Mouse (Mus musculus) liver, embryonic 11.5 days (tissue): ENCODE results near the gene Trank1. TPM values are rescaled to one million over a fixed set of nuclear protein-coding genes. Genes with fewer than 3 reads are reported as not detected.

Experiments
- ATAC-seq: fragments of 200-750 bp; cut with Nextera tagmentation; replicated peaks from 2 replicates; pipeline ENCODE4 v1.8.0; 2017; ENCODE audit warnings: moderate number of reproducible peaks, mild to moderate bottlenecking, moderate TSS enrichment, moderate library complexity; ENCODE audit not compliant: low FRiP score
- DNase-seq: peaks from one replicate; pipeline ENCODE4 v3.0.0-alpha.2; 2017; ENCODE audit warnings: low spot score
- H3K27ac ChIP-seq: fragments of 300-500 bp; sonication (generic); 2 replicates; pipeline ENCODE4 v1.5.1; 2014; ENCODE audit warnings: mild to moderate bottlenecking, low read depth, low read length, control low read depth
- H3K27me3 ChIP-seq: fragments of 300-500 bp; sonication (generic); replicated peaks from 2 replicates; pipeline ENCODE4 v1.6.1; 2014; ENCODE audit warnings: low read length, mixed read lengths; ENCODE audit not compliant: control insufficient read depth, insufficient read depth
- H3K36me3 ChIP-seq: fragments of 300-500 bp; sonication (generic); 2 replicates; pipeline ENCODE4 v1.6.1; 2014; ENCODE audit warnings: mild to moderate bottlenecking, low read length, moderate library complexity, mixed read lengths; ENCODE audit not compliant: control insufficient read depth, insufficient read depth
- H3K4me1 ChIP-seq: fragments of 300-500 bp; sonication (generic); replicated peaks from 2 replicates; pipeline ENCODE4 v1.6.1; 2014; ENCODE audit warnings: low read length, mixed read lengths; ENCODE audit not compliant: control insufficient read depth, insufficient read depth
- H3K4me2 ChIP-seq: fragments of 300-500 bp; sonication (generic); 2 replicates; pipeline ENCODE4 v1.6.1; 2014; ENCODE audit warnings: mild to moderate bottlenecking, control low read depth, moderate library complexity
- H3K4me3 ChIP-seq: fragments of 300-500 bp; sonication (generic); 2 replicates; pipeline ENCODE4 v1.5.1; 2014; ENCODE audit warnings: low read depth, low read length, control low read depth
- H3K9ac ChIP-seq: fragments of 300-500 bp; sonication (generic); 2 replicates; pipeline ENCODE4 v1.6.1; 2014; ENCODE audit warnings: low read depth, low read length, control low read depth
- H3K9me3 ChIP-seq: fragments of 300-500 bp; sonication (generic); 2 replicates; pipeline ENCODE4 v1.6.1; 2016; ENCODE audit warnings: low read length, inconsistent platforms, mixed read lengths; ENCODE audit not compliant: control insufficient read depth
- WGBS: fragments of 180-500 bp; shearing (Covaris S2); extraction: QIAGEN DNeasy Blood & Tissue Kit; methylation state at CpG from one replicate; pipeline ENCODE4 v1.1.7; 2014; 5-methylcytosine and 5-hydroxymethylcytosine counted together
- polyA plus RNA-seq: library from polyadenylated mRNA; unstranded; fragments of >200 nt; fragmentation: Nextera tagmentation; extraction: Ambion mirVana; gene quantifications from 2 replicates; pipeline ENCODE4 v1.2.1, GENCODE M21; 2014

The Trank1 gene
- polyA plus RNA-seq, 1 experiment from 2014 or later: 0.10 TPM

- WGBS: 2% methylated on average over 42 of the region's 59 CpGs
- Histone ChIP-seq H3K27me3 (peaks cover 60% of the 10 kb centered on the region), H3K9ac (no peak overlapping the region), H3K27ac (no peak overlapping the region), H3K4me2 (peak overlapping the region; percentile 68), H3K4me1 (peaks cover 10% of the 10 kb centered on the region; the same call in 1 of the 2 replicates), H3K36me3 (no peaks in the 10 kb centered on the region), H3K4me3 (peak overlapping the region; percentile 49), H3K9me3 (no peaks in the 10 kb centered on the region)
- ATAC-seq (no peak; the same call in 1 of the 2 replicates), DNase-seq (peak; percentile 41)
Observed at GRCm38 (mm10) chr9:111312442-111313141, 1.1 kb downstream of the Trank1 start.

GRCm38 (mm10) chr9:111313299-111313698, 1.8 kb downstream of the Trank1 start:
- H3K4me2 ChIP-seq: no peak overlapping the region
- DNase-seq: no peak
- ATAC-seq: no peak
- 22% methylated on average over 6 of the region's 6 CpGs for WGBS
- H3K4me1 ChIP-seq: peaks cover 10% of the 10 kb centered on the region; the same call in 1 of the 2 replicates
- H3K4me3 ChIP-seq: no peak overlapping the region
- H3K27me3 ChIP-seq: peaks cover 60% of the 10 kb centered on the region
- H3K27ac ChIP-seq: no peak overlapping the region
- no peaks in the 10 kb centered on the region for H3K36me3 ChIP-seq
- no peak overlapping the region for H3K9ac ChIP-seq
- H3K9me3 ChIP-seq: no peaks in the 10 kb centered on the region

GRCm38 (mm10) chr9:111313793-111314192, 2.3 kb downstream of the Trank1 start:
- H3K9me3 ChIP-seq: no peaks in the 10 kb centered on the region
- ATAC-seq: no peak
- WGBS: 24% methylated on average over 5 of the region's 5 CpGs
- no peak overlapping the region for H3K4me2 ChIP-seq
- DNase-seq: no peak
- H3K9ac ChIP-seq: no peak overlapping the region
- no peak overlapping the region for H3K27ac ChIP-seq
- peaks cover 58% of the 10 kb centered on the region for H3K27me3 ChIP-seq
- H3K4me3 ChIP-seq: no peak overlapping the region
- peaks cover 10% of the 10 kb centered on the region; the same call in 1 of the 2 replicates for H3K4me1 ChIP-seq
- H3K36me3 ChIP-seq: no peaks in the 10 kb centered on the region

- Histone ChIP-seq H3K4me1 (peaks cover 10% of the 10 kb centered on the region; the same call in 1 of the 2 replicates), H3K4me3 (no peak overlapping the region), H3K27ac (no peak overlapping the region), H3K27me3 (peaks cover 54% of the 10 kb centered on the region), H3K9ac (no peak overlapping the region), H3K4me2 (no peak overlapping the region), H3K9me3 (no peaks in the 10 kb centered on the region), H3K36me3 (no peaks in the 10 kb centered on the region)
- WGBS: 36% methylated on average over 5 of the region's 5 CpGs
- DNase-seq (peak; percentile 37), ATAC-seq (no peak)
Observed at GRCm38 (mm10) chr9:111314219-111314618, 2.7 kb downstream of the Trank1 start.

GRCm38 (mm10) chr9:111320912-111321311, 9.4 kb downstream of the Trank1 start:
- no peaks in the 10 kb centered on the region for H3K9me3 ChIP-seq
- H3K27ac ChIP-seq: no peak overlapping the region
- H3K4me2 ChIP-seq: no peak overlapping the region
- no peaks in the 10 kb centered on the region for H3K27me3 ChIP-seq
- H3K4me3 ChIP-seq: no peak overlapping the region
- WGBS: 67% methylated on average over 4 of the region's 4 CpGs
- H3K9ac ChIP-seq: no peak overlapping the region
- no peaks in the 10 kb centered on the region for H3K4me1 ChIP-seq
- ATAC-seq (no peak), DNase-seq (no peak)
- H3K36me3 ChIP-seq: no peaks in the 10 kb centered on the region

- ATAC-seq (no peak), DNase-seq (no peak)
- Histone ChIP-seq H3K27me3 (no peaks in the 10 kb centered on the region), H3K27ac (no peak overlapping the region), H3K4me2 (no peak overlapping the region), H3K9me3 (no peaks in the 10 kb centered on the region), H3K4me1 (no peaks in the 10 kb centered on the region), H3K36me3 (no peaks in the 10 kb centered on the region), H3K9ac (no peak overlapping the region), H3K4me3 (no peak overlapping the region)
- 73% methylated on average over 2 of the region's 2 CpGs for WGBS
Observed at GRCm38 (mm10) chr9:111324881-111325280, 13.3 kb downstream of the Trank1 start.

GRCm38 (mm10) chr9:111329881-111330280, 18.3 kb downstream of the Trank1 start:
- ATAC-seq (no peak), DNase-seq (no peak)

GRCm38 (mm10) chr9:111333790-111334189, 22.3 kb downstream of the Trank1 start:
- H3K9me3 ChIP-seq: no peaks in the 10 kb centered on the region
- H3K4me1 ChIP-seq: no peaks in the 10 kb centered on the region
- H3K36me3 ChIP-seq: no peaks in the 10 kb centered on the region
- H3K27me3 ChIP-seq: no peaks in the 10 kb centered on the region; the same call in 1 of the 2 replicates
- DNase-seq: no peak
- ATAC-seq: no peak
- 48% methylated on average over 2 of the region's 2 CpGs for WGBS
- no peak overlapping the region for H3K4me2 ChIP-seq
- H3K9ac ChIP-seq: no peak overlapping the region
- H3K27ac ChIP-seq: no peak overlapping the region
- H3K4me3 ChIP-seq: no peak overlapping the region

More at GRCm38 (mm10) chr9:111329881-111330280, 18.3 kb downstream of the Trank1 start:
- no peak overlapping the region for H3K4me3 ChIP-seq
- 73% methylated on average over 4 of the region's 4 CpGs for whole genome bisulfite sequencing
- H3K4me2 ChIP-seq: no peak overlapping the region
- no peaks in the 10 kb centered on the region; the same call in 1 of the 2 replicates for H3K27me3 ChIP-seq
- H3K36me3 ChIP-seq: no peaks in the 10 kb centered on the region
- no peaks in the 10 kb centered on the region for H3K9me3 ChIP-seq
- no peak overlapping the region for H3K27ac ChIP-seq
- no peak overlapping the region for H3K9ac ChIP-seq
- no peaks in the 10 kb centered on the region for H3K4me1 ChIP-seq
